Mouse (Mus musculus) stomach, embryonic 15.5 days (tissue): ENCODE data around the gene Zfp708. TPM values are rescaled to one million over a fixed set of nuclear protein-coding genes. Genes with fewer than 3 reads are reported as not detected.
A peak's percentile ranks its signal among the peaks of the same experiment; 100 is the strongest.

ENCODE experiments used
- ATAC-seq: fragments of 200-750 bp; cut with Nextera tagmentation; 2 replicates; pipeline ENCODE4 v1.8.0; 2017; ENCODE audit warnings: low read depth, moderate number of reproducible peaks, moderate TSS enrichment; ENCODE audit not compliant: insufficient read depth, low FRiP score
- H3K27ac ChIP-seq: fragments of 300-500 bp; sonication (generic); 2 replicates; pipeline ENCODE4 v1.5.1; 2015; ENCODE audit warnings: mild to moderate bottlenecking, inconsistent platforms
- H3K27me3 ChIP-seq: fragments of 300-500 bp; sonication (generic); replicated peaks from 2 replicates; pipeline ENCODE4 v1.6.1; 2015; ENCODE audit warnings: inconsistent platforms
- H3K36me3 ChIP-seq: fragments of 300-500 bp; sonication (generic); 2 replicates; pipeline ENCODE4 v1.6.1; 2015; ENCODE audit warnings: inconsistent platforms
- H3K4me1 ChIP-seq: fragments of 300-500 bp; sonication (generic); 2 replicates; pipeline ENCODE4 v1.6.1; 2015; ENCODE audit warnings: inconsistent platforms
- H3K4me2 ChIP-seq: fragments of 300-500 bp; sonication (generic); 2 replicates; pipeline ENCODE4 v1.6.1; 2015; ENCODE audit warnings: mild to moderate bottlenecking, inconsistent platforms
- H3K4me3 ChIP-seq: fragments of 300-500 bp; sonication (generic); replicated peaks from 2 replicates; pipeline ENCODE4 v1.5.1; 2015; ENCODE audit warnings: inconsistent platforms
- H3K9ac ChIP-seq: fragments of 300-500 bp; sonication (generic); 2 replicates; pipeline ENCODE4 v1.6.1; 2015; ENCODE audit warnings: inconsistent platforms
- H3K9me3 ChIP-seq: fragments of 300-500 bp; sonication (generic); 2 replicates; pipeline ENCODE4 v1.6.1; 2016; ENCODE audit warnings: inconsistent platforms
- WGBS: fragments of 180-500 bp; shearing (Covaris S2); methylation state at CpG from one replicate; pipeline ENCODE4 v1.1.7; 2015; 5-methylcytosine and 5-hydroxymethylcytosine counted together
- polyA plus RNA-seq: library from polyadenylated mRNA; unstranded; fragments of >200 nt; fragmentation: Nextera tagmentation; extraction: Ambion mirVana; gene quantifications from 2 replicates; pipeline ENCODE4 v1.2.1, GENCODE M21; 2015

Gene Zfp708
- polyA plus RNA-seq, 1 experiment from 2014 or later, result 3.7 TPM

GRCm38 (mm10) chr13:67081946-67082345 is 15.8 kb downstream of the Zfp708 start:
- H3K4me3 ChIP-seq, result peak overlapping the region; percentile 64; the same call in 1 of the 2 replicates
- peak overlapping the region; percentile 87 for H3K27ac ChIP-seq
- 76% methylated on average over 1 of the region's 1 CpGs for WGBS
- H3K4me2 ChIP-seq, result peak overlapping the region; percentile 70
- H3K9ac ChIP-seq, result no peak overlapping the region
- ATAC-seq, result no peak
- no peaks in the 10 kb centered on the region for H3K27me3 ChIP-seq
- peaks cover 5% of the 10 kb centered on the region; the same call in 1 of the 2 replicates for H3K4me1 ChIP-seq
- no peaks in the 10 kb centered on the region for H3K9me3 ChIP-seq
- no peaks in the 10 kb centered on the region for H3K36me3 ChIP-seq

- WGBS, result under 1% methylated on average over 24 of the region's 24 CpGs
- H3K27me3 ChIP-seq, result no peaks in the 10 kb centered on the region
- H3K9me3 ChIP-seq, result no peaks in the 10 kb centered on the region
- peak; percentile 100 for ATAC-seq
- H3K4me2 ChIP-seq, result peak overlapping the region; percentile 70
- H3K4me1 ChIP-seq, result peaks cover 5% of the 10 kb centered on the region; the same call in 1 of the 2 replicates
- H3K36me3 ChIP-seq, result no peaks in the 10 kb centered on the region
- H3K9ac ChIP-seq, result peak overlapping the region; percentile 45
- peak overlapping the region; percentile 64 for H3K4me3 ChIP-seq
- peak overlapping the region; percentile 87 for H3K27ac ChIP-seq
Measured at GRCm38 (mm10) chr13:67081142-67081713, 16.5 kb downstream of the Zfp708 start.

GRCm38 (mm10) chr13:67077244-67077643 is 20.5 kb downstream of the Zfp708 start:
- no peak for ATAC-seq
- Histone ChIP-seq H3K4me2 (no peak overlapping the region), H3K4me1 (peaks cover 4% of the 10 kb centered on the region; the same call in 1 of the 2 replicates), H3K9me3 (no peaks in the 10 kb centered on the region), H3K4me3 (no peak overlapping the region), H3K27ac (no peak overlapping the region), H3K36me3 (peaks cover 16% of the 10 kb centered on the region), H3K9ac (no peak overlapping the region), H3K27me3 (no peaks in the 10 kb centered on the region)
- 93% methylated on average over 2 of the region's 2 CpGs for WGBS

GRCm38 (mm10) chr13:67072786-67073185 is 25.0 kb downstream of the Zfp708 start:
- H3K9me3 ChIP-seq, result peaks cover 5% of the 10 kb centered on the region; the same call in 1 of the 2 replicates
- H3K36me3 ChIP-seq, result peaks cover 28% of the 10 kb centered on the region
- WGBS, result 91% methylated on average over 2 of the region's 2 CpGs

GRCm38 (mm10) chr13:67065386-67065785 is 32.4 kb downstream of the Zfp708 start:
- no peak overlapping the region for H3K27ac ChIP-seq
- ATAC-seq, result no peak

More at GRCm38 (mm10) chr13:67072786-67073185, 25.0 kb downstream of the Zfp708 start:
- no peak for ATAC-seq
- no peaks in the 10 kb centered on the region for H3K27me3 ChIP-seq
- no peak overlapping the region for H3K9ac ChIP-seq
- H3K27ac ChIP-seq, result no peak overlapping the region
- no peaks in the 10 kb centered on the region for H3K4me1 ChIP-seq
- H3K4me3 ChIP-seq, result no peak overlapping the region
- H3K4me2 ChIP-seq, result no peak overlapping the region

DNA sequence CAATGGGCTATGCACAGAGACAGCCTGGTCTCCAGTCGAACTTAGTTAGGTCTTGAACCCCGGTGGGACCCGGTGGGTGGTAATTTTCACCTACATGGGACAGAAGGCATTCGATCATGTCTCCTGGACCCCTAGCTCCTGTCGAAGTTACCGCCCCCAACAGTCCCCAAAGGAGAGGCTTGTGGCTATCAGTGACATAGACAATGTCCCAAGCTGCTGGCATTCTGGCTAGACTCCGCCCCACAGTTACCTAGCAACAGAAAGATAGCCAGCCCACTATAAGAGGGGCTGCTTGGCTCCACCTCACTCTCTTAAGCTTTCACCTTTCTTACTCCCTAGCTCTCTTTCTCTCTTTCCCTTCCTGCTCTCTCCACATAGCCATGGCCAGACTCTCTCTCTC is 35.3 kb downstream of the Zfp708 start:
- Histone ChIP-seq H3K4me3 (no peak overlapping the region), H3K36me3 (no peaks in the 10 kb centered on the region), H3K9me3 (no peaks in the 10 kb centered on the region), H3K27ac (no peak overlapping the region), H3K9ac (no peak overlapping the region), H3K4me2 (no peak overlapping the region), H3K4me1 (peaks cover 4% of the 10 kb centered on the region; the same call in 1 of the 2 replicates), H3K27me3 (no peaks in the 10 kb centered on the region)
- no peak for ATAC-seq
- 50% methylated on average over 7 of the region's 7 CpGs for WGBS

More at GRCm38 (mm10) chr13:67065386-67065785, 32.4 kb downstream of the Zfp708 start:
- Histone ChIP-seq H3K4me2 (no peak overlapping the region), H3K4me1 (no peaks in the 10 kb centered on the region), H3K4me3 (no peak overlapping the region), H3K9me3 (no peaks in the 10 kb centered on the region), H3K36me3 (peaks cover 3% of the 10 kb centered on the region), H3K9ac (no peak overlapping the region), H3K27me3 (no peaks in the 10 kb centered on the region)
- WGBS, result 86% methylated on average over 8 of the region's 8 CpGs

DNA sequence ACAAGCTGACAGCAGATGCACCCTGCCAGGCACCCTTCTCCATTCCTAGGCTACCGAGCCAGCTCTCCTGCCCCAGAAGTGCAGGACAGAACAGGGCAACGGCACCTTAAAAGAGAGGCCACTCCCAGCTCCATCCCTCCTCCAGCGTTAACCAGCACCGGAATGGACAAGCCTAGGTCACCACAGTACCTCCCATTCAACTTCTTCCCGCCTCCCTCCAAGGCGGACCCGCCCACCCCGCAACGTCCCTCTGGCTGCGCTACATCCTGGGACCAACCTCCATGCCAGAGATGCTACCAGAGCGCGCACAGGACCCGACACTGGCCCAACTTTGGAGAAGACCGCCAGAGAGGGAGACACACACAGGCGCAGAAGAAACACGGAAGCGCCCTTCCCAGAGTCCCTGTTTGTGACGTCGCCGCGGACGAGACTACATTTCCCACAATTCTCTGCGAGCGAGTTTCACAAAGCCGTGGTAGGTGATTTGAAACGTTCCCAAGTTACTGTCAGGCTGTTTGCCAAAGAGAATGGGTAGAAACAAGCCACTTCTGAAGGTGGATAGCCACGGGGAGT is 36.9 kb downstream of the Zfp708 start, which contains the start of gene Zfp712:
Gene Zfp712 (minus strand): TSS at position 385 of the 573 bp plus-strand sequence.
- Histone ChIP-seq H3K36me3 (no peaks in the 10 kb centered on the region), H3K4me3 (peak within 1 kb of the TSS; percentile 60), H3K4me1 (peaks cover 4% of the 10 kb centered on the region; the same call in 1 of the 2 replicates), H3K27me3 (no peaks in the 10 kb centered on the region), H3K9me3 (no peaks in the 10 kb centered on the region), H3K9ac (peak within 1 kb of the TSS; percentile 26; the same call in 1 of the 2 replicates), H3K27ac (peak within 1 kb of the TSS; percentile 93), H3K4me2 (peak within 1 kb of the TSS; percentile 69)
- ATAC-seq, result peak; percentile 99
- 0% methylated on average over 27 of the region's 27 CpGs for WGBS

- 4% methylated on average over 12 of the region's 12 CpGs for WGBS
- Histone ChIP-seq H3K36me3 (no peaks in the 10 kb centered on the region), H3K27ac (peak overlapping the region; percentile 93), H3K4me3 (peak overlapping the region; percentile 60), H3K9me3 (no peaks in the 10 kb centered on the region), H3K27me3 (no peaks in the 10 kb centered on the region), H3K4me1 (peaks cover 4% of the 10 kb centered on the region; the same call in 1 of the 2 replicates), H3K9ac (peak overlapping the region; percentile 26; the same call in 1 of the 2 replicates), H3K4me2 (peak overlapping the region; percentile 69)
- ATAC-seq, result no peak; the same call in none of the 2 replicates
Measured at GRCm38 (mm10) chr13:67060161-67060785, 37.5 kb downstream of the Zfp708 start.

Other genes with a start within 250 kb of the Zfp708 start
- 1.7 and 1.9 TPM in 2 replicates for gene Gm10767, start 193.1 kb downstream of the Zfp708 start, polyA plus RNA-seq
- 3.3 TPM in 2 replicates for gene Zfp712, start 36.8 kb downstream of the Zfp708 start, polyA plus RNA-seq
- 3.1 and 3.2 TPM in 2 replicates for gene Gm28557, start 10.6 kb upstream of the Zfp708 start, polyA plus RNA-seq
- gene Rslcan18, start 18.3 kb upstream of the Zfp708 start, polyA plus RNA-seq, result 0.28 and 0.41 TPM in 2 replicates
- gene Zfp759, start 23.7 kb upstream of the Zfp708 start, polyA plus RNA-seq, result 1.9 and 2.2 TPM in 2 replicates
- gene Rsl1, start 75.2 kb upstream of the Zfp708 start, polyA plus RNA-seq, result 6.5 and 9.6 TPM in 2 replicates
- 2.1 and 2.3 TPM in 2 replicates for gene Zfp455, start 96.5 kb upstream of the Zfp708 start, polyA plus RNA-seq
- gene Zfp458, start 180.5 kb upstream of the Zfp708 start, polyA plus RNA-seq, result 1.8 and 1.9 TPM in 2 replicates
- 0.77 and 0.94 TPM in 2 replicates for gene Zfp457, start 208.5 kb upstream of the Zfp708 start, polyA plus RNA-seq
- gene Zfp595, start 234.6 kb upstream of the Zfp708 start, polyA plus RNA-seq, result 2.7 and 2.9 TPM in 2 replicates